Mouse (Mus musculus): ENCODE measurements around the gene Thpo. TPM values are rescaled to one million over a fixed set of nuclear protein-coding genes. Genes with fewer than 3 reads are reported as not detected.

The Thpo gene
- total RNA-seq (2014; rRNA removed) (0.69 and 1.0 TPM in 2 replicates), polyA plus RNA-seq (2015; fragmentation: Nextera tagmentation; extraction: Ambion mirVana) (0.51 and 0.52 TPM in 2 replicates)

- peak; percentile 30; the same call in 1 of the 2 replicates for TF ChIP-seq CTCF (IDR thresholded peaks at IDR 0.05; ENCODE audit: low read depth)
- peak; percentile 17 for DNase-seq
- Histone ChIP-seq H3K27ac (ENCODE audit: low read depth, low read length) (no peak within 1 kb of the TSS), H3K36me3 (ENCODE audit: insufficient read depth) (0 out of 2 replicates have a peak, but pooled peaks cover 2% of the 10 kb centered on the region), H3K9ac (peak within 1 kb of the TSS; percentile 86), H3K4me2 (ENCODE audit: low read depth) (peak within 1 kb of the TSS; percentile 85), H3K27me3 (ENCODE audit: insufficient read depth, low read length) (peaks cover 10% of the 10 kb centered on the region), H3K4me3 (ENCODE audit: low read depth, low read length) (peak within 1 kb of the TSS; percentile 80), H3K9me3 (ENCODE audit: low read length) (no peaks in the 10 kb centered on the region), H3K4me1 (ENCODE audit: insufficient read depth) (0 out of 2 replicates have a peak, but pooled peaks cover 4% of the 10 kb centered on the region)
- WGBS: 4% methylated on average over 45 of the region's 45 CpGs
- no peak for ATAC-seq
Observed at GRCm38 (mm10) chr16:20733731-20734730, at the start of gene Thpo. TSS of gene Thpo (minus strand) at chr16:20734511.

- 89% methylated on average over 2 of the region's 2 CpGs for WGBS
- TF ChIP-seq CTCF (IDR thresholded peaks at IDR 0.05; ENCODE audit: low read depth): no peak
- Histone ChIP-seq H3K4me3 (ENCODE audit: low read depth, low read length) (no peak overlapping the region), H3K36me3 (ENCODE audit: insufficient read depth) (no peaks in the 10 kb centered on the region), H3K9ac (no peak overlapping the region), H3K4me2 (ENCODE audit: low read depth) (no peak overlapping the region), H3K9me3 (ENCODE audit: low read length) (no peaks in the 10 kb centered on the region), H3K4me1 (ENCODE audit: insufficient read depth) (no peaks in the 10 kb centered on the region), H3K27me3 (ENCODE audit: insufficient read depth, low read length) (no peaks in the 10 kb centered on the region), H3K27ac (ENCODE audit: low read depth, low read length) (no peak overlapping the region)
- ATAC-seq (no peak), DNase-seq (no peak)
Observed at GRCm38 (mm10) chr16:20783891-20784290, 49.6 kb upstream of the Thpo start.

- no peak overlapping the region for H3K4me3 ChIP-seq (ENCODE audit: low read depth, low read length)
- H3K27me3 ChIP-seq (ENCODE audit: insufficient read depth, low read length): no peaks in the 10 kb centered on the region
- TF ChIP-seq CTCF (IDR thresholded peaks at IDR 0.05; ENCODE audit: low read depth): no peak
- no peaks in the 10 kb centered on the region for H3K36me3 ChIP-seq (ENCODE audit: insufficient read depth)
- DNase-seq: no peak
- H3K4me1 ChIP-seq (ENCODE audit: insufficient read depth): no peaks in the 10 kb centered on the region
- 71% methylated on average over 4 of the region's 4 CpGs for WGBS
- H3K9ac ChIP-seq: no peak overlapping the region
- no peak overlapping the region for H3K4me2 ChIP-seq (ENCODE audit: low read depth)
- H3K27ac ChIP-seq (ENCODE audit: low read depth, low read length): no peak overlapping the region
- no peak for ATAC-seq
- no peaks in the 10 kb centered on the region for H3K9me3 ChIP-seq (ENCODE audit: low read length)
Observed at GRCm38 (mm10) chr16:20781101-20781630, 46.9 kb upstream of the Thpo start.

GRCm38 (mm10) chr16:20779846-20780245, 45.5 kb upstream of the Thpo start:
- H3K4me3 ChIP-seq (ENCODE audit: low read depth, low read length): no peak overlapping the region
- no peak overlapping the region for H3K4me2 ChIP-seq (ENCODE audit: low read depth)
- no peaks in the 10 kb centered on the region for H3K4me1 ChIP-seq (ENCODE audit: insufficient read depth)
- no peaks in the 10 kb centered on the region for H3K27me3 ChIP-seq (ENCODE audit: insufficient read depth, low read length)
- no peaks in the 10 kb centered on the region for H3K36me3 ChIP-seq (ENCODE audit: insufficient read depth)
- ATAC-seq: no peak
- no peak overlapping the region for H3K9ac ChIP-seq
- H3K27ac ChIP-seq (ENCODE audit: low read depth, low read length): no peak overlapping the region
- DNase-seq: no peak
- 80% methylated on average over 3 of the region's 3 CpGs for WGBS
- TF ChIP-seq CTCF (IDR thresholded peaks at IDR 0.05; ENCODE audit: low read depth): no peak
- H3K9me3 ChIP-seq (ENCODE audit: low read length): no peaks in the 10 kb centered on the region

GRCm38 (mm10) chr16:20775021-20775420, 40.7 kb upstream of the Thpo start:
- no peak overlapping the region for H3K9ac ChIP-seq
- DNase-seq (no peak), ATAC-seq (no peak)
- no peaks in the 10 kb centered on the region for H3K27me3 ChIP-seq (ENCODE audit: insufficient read depth, low read length)
- H3K4me2 ChIP-seq (ENCODE audit: low read depth): no peak overlapping the region
- TF ChIP-seq CTCF (IDR thresholded peaks at IDR 0.05; ENCODE audit: low read depth): no peak
- 84% methylated on average over 5 of the region's 5 CpGs for WGBS
- no peak overlapping the region for H3K4me3 ChIP-seq (ENCODE audit: low read depth, low read length)
- no peaks in the 10 kb centered on the region for H3K9me3 ChIP-seq (ENCODE audit: low read length)
- H3K4me1 ChIP-seq (ENCODE audit: insufficient read depth): no peaks in the 10 kb centered on the region
- H3K36me3 ChIP-seq (ENCODE audit: insufficient read depth): no peaks in the 10 kb centered on the region
- no peak overlapping the region for H3K27ac ChIP-seq (ENCODE audit: low read depth, low read length)

- peak; percentile 36 for DNase-seq
- 47% methylated on average over 9 of the region's 9 CpGs for WGBS
- no peak for ATAC-seq
Observed at GRCm38 (mm10) chr16:20765244-20765643, 30.9 kb upstream of the Thpo start.

GRCm38 (mm10) chr16:20761681-20762080, 27.4 kb upstream of the Thpo start:
- Histone ChIP-seq H3K4me2 (ENCODE audit: low read depth) (no peak overlapping the region), H3K4me3 (ENCODE audit: low read depth, low read length) (no peak overlapping the region), H3K9ac (no peak overlapping the region), H3K27ac (ENCODE audit: low read depth, low read length) (no peak overlapping the region), H3K4me1 (ENCODE audit: insufficient read depth) (no peaks in the 10 kb centered on the region), H3K27me3 (ENCODE audit: insufficient read depth, low read length) (no peaks in the 10 kb centered on the region), H3K9me3 (ENCODE audit: low read length) (no peaks in the 10 kb centered on the region), H3K36me3 (ENCODE audit: insufficient read depth) (no peaks in the 10 kb centered on the region)
- WGBS: 6% methylated on average over 3 of the region's 3 CpGs
- peak; percentile 24 for DNase-seq
- no peak for ATAC-seq
- TF ChIP-seq CTCF (IDR thresholded peaks at IDR 0.05; ENCODE audit: low read depth): peak; percentile 58

More at GRCm38 (mm10) chr16:20765244-20765643, 30.9 kb upstream of the Thpo start:
- TF ChIP-seq CTCF (IDR thresholded peaks at IDR 0.05; ENCODE audit: low read depth): peak; percentile 64
- no peak overlapping the region for H3K27ac ChIP-seq (ENCODE audit: low read depth, low read length)
- H3K9me3 ChIP-seq (ENCODE audit: low read length): no peaks in the 10 kb centered on the region
- no peak overlapping the region for H3K9ac ChIP-seq
- no peaks in the 10 kb centered on the region for H3K4me1 ChIP-seq (ENCODE audit: insufficient read depth)
- no peaks in the 10 kb centered on the region for H3K27me3 ChIP-seq (ENCODE audit: insufficient read depth, low read length)
- H3K4me3 ChIP-seq (ENCODE audit: low read depth, low read length): no peak overlapping the region
- H3K36me3 ChIP-seq (ENCODE audit: insufficient read depth): no peaks in the 10 kb centered on the region
- no peak overlapping the region for H3K4me2 ChIP-seq (ENCODE audit: low read depth)

Data from forebrain, postnatal 0 days (tissue).